ENCODE assay signal across 9 mouse cellular contexts in the genomic region with DNA sequence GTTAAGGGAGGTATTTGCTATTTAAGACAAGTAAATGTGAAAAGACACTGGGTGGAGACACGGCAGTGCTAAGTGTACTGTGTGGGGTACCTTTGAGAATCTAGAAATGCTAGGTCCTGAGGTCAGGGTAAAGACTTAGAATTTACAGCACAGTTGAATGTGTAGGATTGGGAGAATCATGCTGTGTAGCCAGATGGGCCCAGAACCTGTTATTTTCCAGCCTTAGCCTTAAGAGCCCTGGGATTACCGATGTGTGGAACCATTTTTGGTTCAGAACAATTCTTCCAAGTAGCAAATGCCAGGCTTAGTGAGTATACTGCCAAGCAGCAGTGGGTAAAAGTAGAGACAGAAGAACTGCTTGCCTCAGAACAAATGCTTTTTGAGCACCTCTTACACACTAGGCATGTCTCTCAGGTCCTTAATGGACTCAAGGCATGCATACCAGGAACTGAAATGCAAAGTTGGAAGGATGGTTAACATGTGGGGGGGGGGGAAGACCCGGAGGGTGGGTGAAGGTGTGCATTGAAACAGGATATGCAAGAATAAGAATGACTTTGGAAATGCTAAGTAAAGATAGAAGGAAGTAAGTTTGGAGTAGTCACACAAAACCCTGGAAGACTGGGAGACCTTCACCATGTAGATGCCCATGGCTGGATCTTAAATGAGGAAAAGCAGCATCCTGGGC. TPM values are rescaled to one million over a fixed set of nuclear protein-coding genes. Genes with fewer than 3 reads are reported as not detected.
DNase-seq lines count a peak whose midpoint lies in the region; ATAC-seq and TF ChIP-seq lines count a peak whose summit lies in the region.
"Had no signal": no experiment of that assay in that cellular context is flagged by ENCODE, and none has a peak within 500 bp of the region (broad histone marks: within the 10 kb centered on the region; RNA-seq: fewer than 3 reads in every experiment).

No protein-coding gene starts in this region.

- H3K9ac ChIP-seq in heart, postnatal 0 days (replicated peaks; ENCODE audit: low read depth, low read length): 0 out of 2 replicates have a peak overlapping the region, but pooled peaks have one; percentile 91
- peak overlapping the region; percentile 91 for H3K9ac ChIP-seq in hindbrain, embryonic 15.5 days
- H3K9ac ChIP-seq in midbrain, embryonic 15.5 days: peak overlapping the region; percentile 97

- no peak for TF ChIP-seq CTCF in heart, postnatal 0 days (IDR thresholded peaks at IDR 0.05; ENCODE audit: low read depth)

- H3K27ac ChIP-seq in heart, postnatal 0 days (ENCODE audit: low read depth): no peak overlapping the region
- no peak overlapping the region for H3K27ac ChIP-seq in hindbrain, embryonic 15.5 days (replicated peaks)
- H3K27ac ChIP-seq in midbrain, embryonic 15.5 days: no peak overlapping the region

- intact Hi-C loops in left cerebral cortex, postnatal 14 days (cut with DNase I): no loop called here

- H3K4me3 ChIP-seq in heart, postnatal 0 days (ENCODE audit: low read depth, low read length): peak overlapping the region; percentile 87
- H3K4me3 ChIP-seq in hindbrain, embryonic 15.5 days: peak overlapping the region; percentile 74
- peak overlapping the region; percentile 95 for H3K4me3 ChIP-seq in midbrain, embryonic 15.5 days

- 68% methylated on average over 3 of the region's 3 CpGs for WGBS in heart, postnatal 0 days
- WGBS in hindbrain, embryonic 15.5 days: 84% methylated on average over 3 of the region's 3 CpGs
- 73% methylated on average over 3 of the region's 3 CpGs for WGBS in midbrain, embryonic 15.5 days

- H3K9me3 ChIP-seq in heart, postnatal 0 days (replicated peaks; ENCODE audit: control insufficient read depth, low read length): no peaks in the 10 kb centered on the region
- no peaks in the 10 kb centered on the region for H3K9me3 ChIP-seq in hindbrain, embryonic 15.5 days
- no peaks in the 10 kb centered on the region for H3K9me3 ChIP-seq in midbrain, embryonic 15.5 days

- H3K36me3 ChIP-seq in heart, postnatal 0 days (replicated peaks; ENCODE audit: control insufficient read depth, insufficient read depth, low read length): peaks cover 50% of the 10 kb centered on the region
- peaks cover 38% of the 10 kb centered on the region for H3K36me3 ChIP-seq in hindbrain, embryonic 15.5 days
- H3K36me3 ChIP-seq in midbrain, embryonic 15.5 days (replicated peaks): peaks cover 16% of the 10 kb centered on the region

- ATAC-seq in heart, postnatal 0 days (ENCODE audit: insufficient read depth, low read depth): no peak
- ATAC-seq in hindbrain, embryonic 15.5 days (ENCODE audit: low FRiP score, low read depth): no peak
- no peak for ATAC-seq in midbrain, embryonic 15.5 days (replicated peaks)

- H3K27me3 ChIP-seq in heart, postnatal 0 days (ENCODE audit: control insufficient read depth, insufficient read depth, low read length): no peaks in the 10 kb centered on the region
- no peaks in the 10 kb centered on the region for H3K27me3 ChIP-seq in hindbrain, embryonic 15.5 days
- no peaks in the 10 kb centered on the region for H3K27me3 ChIP-seq in midbrain, embryonic 15.5 days (replicated peaks)

- TF ChIP-seq EP300 in heart, postnatal 0 days (IDR thresholded peaks at IDR 0.05; ENCODE audit: low read depth): no peak

- H3K4me1 ChIP-seq in heart, postnatal 0 days (ENCODE audit: control insufficient read depth, insufficient read depth): peaks cover 15% of the 10 kb centered on the region
- H3K4me1 ChIP-seq in hindbrain, embryonic 15.5 days (replicated peaks): peaks cover 22% of the 10 kb centered on the region
- peaks cover 22% of the 10 kb centered on the region for H3K4me1 ChIP-seq in midbrain, embryonic 15.5 days

- peak overlapping the region; percentile 84 for H3K4me2 ChIP-seq in heart, postnatal 0 days (ENCODE audit: low read depth, low read length)
- peak overlapping the region; percentile 82 for H3K4me2 ChIP-seq in hindbrain, embryonic 15.5 days
- H3K4me2 ChIP-seq in midbrain, embryonic 15.5 days: peak overlapping the region; percentile 98

- no peak for DNase-seq in heart, postnatal 0 days (ENCODE audit: low spot score)
- DNase-seq in heart, adult 9 months (ENCODE audit: low spot score in 2 of 2): no peak
- DNase-seq in adipocyte (ENCODE audit: low spot score): peak; percentile 47
- no peak for DNase-seq in right cerebral cortex, postnatal 14 days
- DNase-seq in embryo, embryonic 10.5 days (ENCODE audit: low spot score): no peak
- no peak for DNase-seq in left cerebral cortex, postnatal 14 days (ENCODE audit: low spot score in 2 of 2)

RNA-seq across cellular contexts. Expression of a gene that starts 1.3 kb away (rescaled TPM):
- total RNA-seq in heart, postnatal 0 days (2014; rRNA removed; ENCODE audit: low replicate concordance): 225 and 247 TPM in 2 replicates
- 209 and 214 TPM in 2 replicates for polyA plus RNA-seq in heart, postnatal 0 days (2015; fragmentation: Nextera tagmentation; extraction: Ambion mirVana)
- polyA plus RNA-seq in hindbrain, embryonic 15.5 days (2015; fragmentation: Nextera tagmentation; extraction: Ambion mirVana): 181 and 189 TPM in 2 replicates
- polyA plus RNA-seq in midbrain, embryonic 15.5 days (2015; fragmentation: Nextera tagmentation; extraction: Ambion mirVana): 182 and 192 TPM in 2 replicates
- total RNA-seq in left cerebral cortex, postnatal 14 days (2021): 100 to 1,000 TPM; 115 to 119 TPM

RNA-seq across cellular contexts. Expression of a gene that starts 1.3 kb away (rescaled TPM):
- total RNA-seq in heart, postnatal 0 days (2014; rRNA removed; ENCODE audit: low replicate concordance): 13.1 and 29.9 TPM in 2 replicates
- polyA plus RNA-seq in heart, postnatal 0 days (2015; fragmentation: Nextera tagmentation; extraction: Ambion mirVana): 35.0 and 36.4 TPM in 2 replicates
- polyA plus RNA-seq in hindbrain, embryonic 15.5 days (2015; fragmentation: Nextera tagmentation; extraction: Ambion mirVana): 88.0 and 91.8 TPM in 2 replicates
- polyA plus RNA-seq in midbrain, embryonic 15.5 days (2015; fragmentation: Nextera tagmentation; extraction: Ambion mirVana): 90.5 and 91.0 TPM in 2 replicates
- 10 to 100 TPM; 37.1 to 44.2 TPM for total RNA-seq in left cerebral cortex, postnatal 14 days (2021)

RNA-seq across cellular contexts. Expression of a gene that starts 10.0 kb away (rescaled TPM):
- total RNA-seq in heart, postnatal 0 days (2014; rRNA removed; ENCODE audit: low replicate concordance): not detected in 2 replicates
- polyA plus RNA-seq in heart, postnatal 0 days (2015; fragmentation: Nextera tagmentation; extraction: Ambion mirVana): not detected in 2 replicates
- polyA plus RNA-seq in hindbrain, embryonic 15.5 days (2015; fragmentation: Nextera tagmentation; extraction: Ambion mirVana): 0.12 and 0.14 TPM in 2 replicates
- 0.13 and 0.17 TPM in 2 replicates for polyA plus RNA-seq in midbrain, embryonic 15.5 days (2015; fragmentation: Nextera tagmentation; extraction: Ambion mirVana)
- total RNA-seq in left cerebral cortex, postnatal 14 days (2021): 1 to 10 TPM; 1.2 to 1.3 TPM
- total RNA-seq: gastrocnemius, adult 8-10 months had no signal

RNA-seq across cellular contexts. Expression of a gene that starts 14.4 kb away (rescaled TPM):
- 0.73 and 2.3 TPM in 2 replicates for total RNA-seq in heart, postnatal 0 days (2014; rRNA removed; ENCODE audit: low replicate concordance)
- polyA plus RNA-seq in heart, postnatal 0 days (2015; fragmentation: Nextera tagmentation; extraction: Ambion mirVana): 2.7 and 4.0 TPM in 2 replicates
- 157 and 165 TPM in 2 replicates for polyA plus RNA-seq in hindbrain, embryonic 15.5 days (2015; fragmentation: Nextera tagmentation; extraction: Ambion mirVana)
- 137 and 184 TPM in 2 replicates for polyA plus RNA-seq in midbrain, embryonic 15.5 days (2015; fragmentation: Nextera tagmentation; extraction: Ambion mirVana)
- 100 to 1,000 TPM in 1 of 2 experiments, 10 to 100 TPM in 1; 90.5 to 105 TPM for total RNA-seq in left cerebral cortex, postnatal 14 days (2021)

RNA-seq across cellular contexts. Expression of a gene that starts 15.7 kb away (rescaled TPM):
- not detected in 2 replicates for total RNA-seq in heart, postnatal 0 days (2014; rRNA removed; ENCODE audit: low replicate concordance)
- not detected in 2 replicates for polyA plus RNA-seq in heart, postnatal 0 days (2015; fragmentation: Nextera tagmentation; extraction: Ambion mirVana)
- polyA plus RNA-seq in hindbrain, embryonic 15.5 days (2015; fragmentation: Nextera tagmentation; extraction: Ambion mirVana): 47.3 and 53.2 TPM in 2 replicates
- polyA plus RNA-seq in midbrain, embryonic 15.5 days (2015; fragmentation: Nextera tagmentation; extraction: Ambion mirVana): 52.4 and 56.8 TPM in 2 replicates
- total RNA-seq in left cerebral cortex, postnatal 14 days (2021): 10 to 100 TPM; 43.5 to 44.2 TPM
